Mouse (Mus musculus) liver, adult 2 months (tissue): ENCODE data around the gene Pgm2l1. TPM values are rescaled to one million over a fixed set of nuclear protein-coding genes. Genes with fewer than 3 reads are reported as not detected.

Source experiments
- DNase-seq: peaks from one replicate; pipeline ENCODE4 v3.0.0-alpha.2; 2011; ENCODE audit warnings: low read depth, low spot score; ENCODE audit errors: extremely low read depth
- H3K27ac ChIP-seq: fragments of 200-500 bp; replicated peaks from 2 replicates; pipeline ENCODE4 v1.5.1; 2012; ENCODE audit warnings: low read depth, mild to moderate bottlenecking, control low read depth, inconsistent platforms, low read length; ENCODE audit not compliant: insufficient read depth
- H3K27me3 ChIP-seq: fragments of 200-500 bp; 2 replicates; pipeline ENCODE4 v1.6.1; 2012; ENCODE audit warnings: mild to moderate bottlenecking, moderate library complexity, low read length, inconsistent platforms; ENCODE audit not compliant: control insufficient read depth, insufficient read depth
- H3K36me3 ChIP-seq: fragments of 200-500 bp; 2 replicates; pipeline ENCODE4 v1.6.1; 2012; ENCODE audit warnings: low read length, inconsistent platforms; ENCODE audit not compliant: control insufficient read depth, insufficient read depth
- H3K4me1 ChIP-seq: fragments of 200-500 bp; 2 replicates; pipeline ENCODE4 v1.6.1; 2011; ENCODE audit warnings: low read length; ENCODE audit not compliant: control insufficient read depth, insufficient read depth
- H3K4me3 ChIP-seq: fragments of 200-500 bp; 2 replicates; pipeline ENCODE4 v1.5.1; 2011; ENCODE audit warnings: low read depth, mild to moderate bottlenecking, control low read depth, low read length, moderate library complexity; ENCODE audit not compliant: insufficient read depth
- H3K79me2 ChIP-seq: fragments of 200-500 bp; 2 replicates; pipeline ENCODE4 v1.6.1; 2012; ENCODE audit warnings: inconsistent platforms, mild to moderate bottlenecking, low read length, moderate library complexity; ENCODE audit not compliant: control insufficient read depth, insufficient read depth
- H3K9ac ChIP-seq: fragments of 200-500 bp; 2 replicates; pipeline ENCODE4 v1.6.1; 2012; ENCODE audit warnings: low read depth, mild to moderate bottlenecking, control low read depth, inconsistent platforms, low read length
- CTCF ChIP-seq: fragments of 200-500 bp; IDR thresholded peaks from 2 replicates; pipeline ENCODE4 v1.5.1; 2011; ENCODE audit warnings: low read depth, low read length, control low read depth
- POLR2A ChIP-seq: fragments of 200-500 bp; IDR thresholded peaks from 2 replicates; pipeline ENCODE4 v1.6.1; 2011; ENCODE audit warnings: low read length, control low read depth; ENCODE audit not compliant: insufficient read depth; ENCODE audit errors: extremely low read depth
- whole genome bisulfite sequencing: fragments of 180-500 bp; shearing (Covaris S2); methylation state at CpG from one replicate; pipeline ENCODE4 v1.1.7; 2018; 5-methylcytosine and 5-hydroxymethylcytosine counted together
- polyA plus RNA-seq: library from polyadenylated mRNA; depleted of rRNA; stranded (reverse); fragments of >200 nt; gene quantifications from 2 replicates; pipeline ENCODE4 v1.2.3, GENCODE M21; 2012; rRNA removed
- total RNA-seq: library from RNA; depleted of rRNA; stranded (reverse); fragments of >200 nt; gene quantifications from 2 replicates; pipeline ENCODE4 v1.2.3, GENCODE M21; 2014; rRNA removed

The Pgm2l1 gene
- total RNA-seq (3.5 and 3.6 TPM in 2 replicates), polyA plus RNA-seq (0.59 and 0.65 TPM in 2 replicates)

DNA sequence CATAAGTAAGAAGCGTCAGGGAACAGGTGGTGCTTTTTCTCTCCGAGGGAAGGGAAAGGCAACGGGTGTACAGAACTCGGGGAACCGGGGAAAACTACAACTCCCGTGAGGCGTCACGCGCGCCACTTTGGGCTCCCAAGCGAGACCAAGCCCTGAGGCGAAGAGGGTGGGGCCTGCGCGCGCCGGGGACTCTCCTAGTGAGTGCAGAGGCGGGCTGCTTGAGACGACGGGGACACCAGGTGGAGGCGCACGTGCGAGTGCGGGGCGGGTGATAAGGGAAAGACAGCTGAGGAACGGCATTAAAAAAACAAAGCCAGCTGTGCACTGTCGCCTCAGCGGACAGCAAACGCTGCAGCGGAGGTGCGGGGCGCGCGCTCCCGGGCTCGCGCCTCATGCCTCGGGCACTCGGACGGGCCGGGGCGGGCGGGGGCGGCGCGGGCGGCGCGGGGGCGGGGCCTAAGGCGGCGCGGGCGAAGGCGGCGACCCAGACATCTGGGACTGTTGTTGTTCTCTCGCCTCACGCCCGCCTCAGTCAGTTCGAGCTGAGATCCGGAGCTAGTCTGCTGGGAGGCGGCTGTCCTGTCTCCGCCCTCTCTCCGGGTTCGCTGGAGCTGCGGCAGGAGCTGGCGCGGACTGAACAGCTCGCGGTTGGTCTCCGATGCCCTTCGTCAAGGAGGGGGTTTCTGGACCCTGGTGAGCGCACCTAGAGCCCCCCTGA, at the start of gene Pgm2l1:
Gene Pgm2l1 (plus strand): TSS at position 237 of the 718 bp plus-strand sequence.
- no peaks in the 10 kb centered on the region for H3K27me3 ChIP-seq
- peak; percentile 82 for DNase-seq
- no peak for TF ChIP-seq CTCF
- peak; percentile 79; the same call in 1 of the 2 replicates for TF ChIP-seq POLR2A
- peak within 1 kb of the TSS; percentile 68 for H3K4me3 ChIP-seq
- peaks cover 7% of the 10 kb centered on the region for H3K4me1 ChIP-seq
- no peaks in the 10 kb centered on the region for H3K36me3 ChIP-seq
- H3K9ac ChIP-seq = peak within 1 kb of the TSS; percentile 87
- peak within 1 kb of the TSS; percentile 72 for H3K27ac ChIP-seq
- WGBS = under 1% methylated on average over 61 of the region's 72 CpGs
- no peaks in the 10 kb centered on the region for H3K79me2 ChIP-seq

DNA sequence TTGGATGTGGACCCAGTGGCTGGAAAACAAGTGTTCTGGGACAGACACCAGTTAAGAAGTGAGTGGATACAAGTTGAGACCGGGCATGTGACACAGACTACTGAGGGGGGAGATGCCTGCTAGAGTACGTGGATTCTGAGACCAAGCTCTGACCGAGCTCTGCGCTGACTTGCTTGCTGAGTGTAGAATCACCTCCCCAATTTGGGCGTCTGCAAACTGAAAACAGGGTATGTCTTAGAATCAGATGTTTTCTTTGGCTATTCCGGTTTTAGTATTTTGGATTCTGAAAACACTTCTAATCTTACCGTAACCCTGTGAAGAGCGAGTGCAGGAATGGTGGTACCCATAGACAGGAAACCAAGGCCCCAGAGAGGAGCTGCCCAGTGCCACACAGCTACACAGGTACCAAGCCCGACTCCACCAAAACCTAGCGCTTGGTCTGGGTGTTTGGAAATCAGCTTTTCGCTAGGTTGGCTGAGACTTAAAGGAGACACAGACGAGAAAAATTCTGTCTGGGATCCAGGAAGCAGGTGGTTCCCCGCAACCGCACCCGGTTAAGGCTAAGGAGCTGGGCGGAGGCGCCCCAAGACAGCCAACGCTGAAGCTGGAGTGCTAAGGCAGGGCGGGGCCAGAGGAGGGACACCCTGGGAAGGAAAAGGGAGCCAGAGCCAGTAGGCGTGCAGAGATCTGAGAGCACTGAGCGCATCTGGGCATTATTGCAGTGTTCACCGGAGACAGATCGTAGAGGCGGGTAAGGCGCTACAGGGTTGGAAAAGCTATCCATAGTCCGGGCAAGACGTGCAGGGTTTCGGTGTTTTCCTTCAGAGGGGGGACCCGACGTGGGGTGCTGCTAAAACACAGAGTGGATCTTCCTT, 48.9 kb upstream of the Pgm2l1 start:
- no peak for DNase-seq

DNA sequence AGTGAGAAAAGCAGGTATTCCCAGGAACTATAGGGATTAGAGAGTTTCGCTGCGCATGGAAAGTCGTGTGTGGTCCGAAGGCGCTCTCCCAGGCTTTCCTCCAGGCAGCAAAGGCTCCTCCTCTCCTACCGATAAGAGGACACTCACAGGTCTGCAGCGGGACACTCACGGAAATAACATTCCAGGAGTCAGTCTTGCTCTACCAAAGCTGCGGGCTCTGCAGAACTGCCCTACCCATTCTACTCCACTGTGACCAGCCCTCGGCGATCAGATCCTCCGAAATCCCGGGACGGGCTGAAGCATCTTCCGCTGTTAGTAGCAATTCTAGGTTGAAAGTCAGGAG, 48.3 kb upstream of the Pgm2l1 start:
- DNase-seq = no peak
- no peaks in the 10 kb centered on the region for H3K79me2 ChIP-seq
- H3K4me1 ChIP-seq = no peaks in the 10 kb centered on the region
- TF ChIP-seq CTCF (no peak), POLR2A (no peak)
- H3K27ac ChIP-seq = no peak overlapping the region
- H3K9ac ChIP-seq = no peak overlapping the region
- H3K27me3 ChIP-seq = peaks cover 2% of the 10 kb centered on the region; the same call in 1 of the 2 replicates
- WGBS = 5% methylated on average over 15 of the region's 15 CpGs
- H3K36me3 ChIP-seq = no peaks in the 10 kb centered on the region
- H3K4me3 ChIP-seq = peak overlapping the region; percentile 6; the same call in 1 of the 2 replicates

More for the DNA sequence above, 48.9 kb upstream of the Pgm2l1 start:
- Histone ChIP-seq H3K4me1 (no peaks in the 10 kb centered on the region), H3K9ac (peak overlapping the region; percentile 9; the same call in 1 of the 2 replicates), H3K36me3 (no peaks in the 10 kb centered on the region), H3K79me2 (no peaks in the 10 kb centered on the region), H3K27ac (no peak overlapping the region), H3K4me3 (peak overlapping the region; percentile 6), H3K27me3 (peaks cover 2% of the 10 kb centered on the region; the same call in 1 of the 2 replicates)
- 19% methylated on average over 30 of the region's 30 CpGs for WGBS
- TF ChIP-seq CTCF (no peak), POLR2A (no peak)

DNA sequence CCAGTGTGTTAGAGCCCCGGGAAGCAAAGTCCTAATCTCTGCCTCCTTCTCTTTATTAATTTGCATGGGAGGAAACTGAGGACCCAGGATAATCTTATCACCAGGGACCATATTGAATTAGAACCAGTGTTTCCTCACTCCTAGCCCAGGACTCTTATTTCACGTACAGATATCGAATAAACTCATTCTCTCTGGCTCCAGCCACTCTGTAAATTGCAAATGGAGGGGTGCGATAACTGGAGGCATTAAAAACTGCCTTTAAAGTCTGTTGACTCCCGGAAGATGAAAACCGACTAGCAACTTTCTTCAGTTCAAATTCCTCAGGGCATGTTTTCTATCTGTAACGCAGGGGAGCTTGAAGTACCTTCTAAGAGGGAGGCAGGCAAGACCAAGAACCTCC, 47.8 kb upstream of the Pgm2l1 start:
- H3K27me3 ChIP-seq = peaks cover 2% of the 10 kb centered on the region; the same call in 1 of the 2 replicates
- H3K36me3 ChIP-seq = no peaks in the 10 kb centered on the region
- DNase-seq = no peak
- no peaks in the 10 kb centered on the region for H3K79me2 ChIP-seq
- H3K4me1 ChIP-seq = no peaks in the 10 kb centered on the region
- H3K9ac ChIP-seq = no peak overlapping the region
- TF ChIP-seq POLR2A = no peak
- TF ChIP-seq CTCF = no peak
- H3K4me3 ChIP-seq = no peak overlapping the region
- WGBS = 62% methylated on average over 7 of the region's 7 CpGs
- no peak overlapping the region for H3K27ac ChIP-seq

DNA sequence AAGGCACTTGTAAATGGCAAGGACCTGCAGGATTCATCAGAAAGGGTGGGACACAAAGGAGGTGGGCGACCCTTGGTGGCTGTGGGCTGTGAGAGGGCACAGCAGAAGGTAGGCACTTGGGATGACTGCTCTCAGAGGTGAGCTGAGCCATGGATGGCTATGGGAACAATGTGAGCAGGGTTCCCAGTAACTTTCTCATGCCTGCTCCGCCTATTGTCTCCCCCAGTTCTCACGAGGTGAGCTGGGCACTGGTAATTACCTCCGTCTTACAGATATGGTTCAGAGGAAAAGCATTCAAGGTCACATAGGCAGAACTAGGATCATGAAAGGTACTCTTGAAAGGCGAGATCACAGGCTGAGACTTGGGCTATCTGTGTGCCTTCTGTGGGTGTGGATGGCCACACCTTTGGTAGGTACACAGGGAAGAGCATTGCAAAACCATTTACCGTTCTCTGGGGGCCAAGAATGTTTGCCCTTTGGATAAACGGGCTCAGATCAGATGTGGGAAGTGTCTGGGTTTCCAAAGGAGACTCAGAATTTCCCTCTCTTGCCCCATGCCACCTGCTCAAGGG, 47.3 kb upstream of the Pgm2l1 start:
- no peak for DNase-seq
- H3K4me3 ChIP-seq = no peak overlapping the region
- no peaks in the 10 kb centered on the region for H3K36me3 ChIP-seq
- no peaks in the 10 kb centered on the region for H3K4me1 ChIP-seq
- no peaks in the 10 kb centered on the region for H3K79me2 ChIP-seq
- no peak overlapping the region for H3K27ac ChIP-seq
- TF ChIP-seq POLR2A (no peak), CTCF (no peak)
- H3K9ac ChIP-seq = no peak overlapping the region
- 56% methylated on average over 7 of the region's 7 CpGs for WGBS
- peaks cover 2% of the 10 kb centered on the region; the same call in 1 of the 2 replicates for H3K27me3 ChIP-seq
